Mouse (Mus musculus): ENCODE data around the gene Sulf2. TPM values are rescaled to one million over a fixed set of nuclear protein-coding genes. Genes with fewer than 3 reads are reported as not detected.

Sulf2 gene
- total and polyA plus RNA-seq, 3 experiments = not detected

GRCm38 (mm10) chr2:166071889-166072288, 83.6 kb downstream of the Sulf2 start:
- DNase-seq (ENCODE audit: low read depth, low spot score) = no peak
- no peak overlapping the region for H3K9ac ChIP-seq (ENCODE audit: control insufficient read depth, low read depth, low read length, poor library complexity, severe bottlenecking)
- no peak overlapping the region for H3K27ac ChIP-seq (ENCODE audit: control insufficient read depth, low read depth, low read length)
- H3K4me3 ChIP-seq (ENCODE audit: control insufficient read depth in 1 of 2, insufficient read depth in 1 of 2, low read depth in 2 of 2, low read length in 2 of 2) = no peak overlapping the region
- no peak for TF ChIP-seq E2F4 (IDR thresholded peaks at IDR 0.05; ENCODE audit: borderline replicate concordance, low read depth, low read length)
- TF ChIP-seq MXI1 (IDR thresholded peaks at IDR 0.05; ENCODE audit: low read depth, low read length) = no peak
- TF ChIP-seq ETS1 (IDR thresholded peaks at IDR 0.05; ENCODE audit: low read depth, low read length) = no peak
- TF ChIP-seq JUND (IDR thresholded peaks at IDR 0.05; ENCODE audit: low read depth, low read length) = no peak
- no peak for TF ChIP-seq ZMIZ1 (IDR thresholded peaks at IDR 0.05; ENCODE audit: low read depth, low read length)
- TF ChIP-seq NELFE (IDR thresholded peaks at IDR 0.05; ENCODE audit: low read depth, low read length) = no peak
- no peak for TF ChIP-seq KAT2A (conservative IDR thresholded peaks at IDR 0.05; ENCODE audit: low read depth, low read length)
- TF ChIP-seq MYC (IDR thresholded peaks at IDR 0.05; ENCODE audit: low read depth, low read length) = no peak
- no peak for TF ChIP-seq USF2 (IDR thresholded peaks at IDR 0.05; ENCODE audit: borderline replicate concordance in 1 of 2, insufficient read depth in 1 of 2, low read depth in 1 of 2, low read length in 2 of 2)
- no peak for TF ChIP-seq ZC3H11A (IDR thresholded peaks at IDR 0.05; ENCODE audit: low read depth, low read length)
- TF ChIP-seq NRF1 (IDR thresholded peaks at IDR 0.05; ENCODE audit: insufficient read depth, low read depth, low read length, poor library complexity, severe bottlenecking) = no peak
- TF ChIP-seq MAFK (IDR thresholded peaks at IDR 0.05; ENCODE audit: borderline replicate concordance, low read depth, low read length) = no peak
- no peak for TF ChIP-seq MAZ (IDR thresholded peaks at IDR 0.05; ENCODE audit: low read depth, low read length)
- no peaks in the 10 kb centered on the region; a peak in 1 of 4 replicates for H3K36me3 ChIP-seq (ENCODE audit: control insufficient read depth in 1 of 2, insufficient read depth in 2 of 2, low read length in 2 of 2)
- H3K9me3 ChIP-seq (replicated peaks; ENCODE audit: insufficient read depth, low read length) = no peaks in the 10 kb centered on the region
- H3K27me3 ChIP-seq (ENCODE audit: control insufficient read depth in 1 of 2, insufficient read depth in 2 of 2, low read length in 2 of 2) = no peaks in the 10 kb centered on the region
- H3K79me2 ChIP-seq (ENCODE audit: control insufficient read depth, insufficient read depth, low read length, poor library complexity) = no peaks in the 10 kb centered on the region
- no peaks in the 10 kb centered on the region for H3K4me1 ChIP-seq (ENCODE audit: control insufficient read depth in 1 of 2, insufficient read depth in 2 of 2, low read length in 2 of 2)

DNA sequence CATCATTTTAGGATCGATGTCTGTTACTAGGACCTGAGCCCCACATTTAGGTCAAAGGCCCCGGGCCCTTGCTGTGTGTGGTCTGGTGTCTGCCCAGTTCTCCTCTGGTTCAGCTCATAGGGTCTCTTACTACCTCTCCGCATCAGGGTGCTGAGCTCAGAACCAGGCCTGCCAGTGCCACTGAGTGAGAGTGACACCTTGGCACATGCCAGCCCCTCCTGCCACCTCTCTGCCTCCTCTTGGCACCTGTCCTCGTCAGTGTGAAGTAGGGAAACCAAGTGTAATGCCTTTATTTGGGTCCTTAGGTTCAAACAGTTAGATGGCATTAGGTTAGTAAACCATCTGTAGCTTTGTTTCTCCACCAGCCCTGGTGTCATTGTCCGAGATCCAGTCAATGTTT, 84.0 kb downstream of the Sulf2 start:
- H3K4me1 ChIP-seq (ENCODE audit: control insufficient read depth in 1 of 2, insufficient read depth in 2 of 2, low read length in 2 of 2) = no peaks in the 10 kb centered on the region
- no peak overlapping the region for H3K9ac ChIP-seq (ENCODE audit: control insufficient read depth, low read depth, low read length, poor library complexity, severe bottlenecking)
- H3K79me2 ChIP-seq (ENCODE audit: control insufficient read depth, insufficient read depth, low read length, poor library complexity) = no peaks in the 10 kb centered on the region
- TF ChIP-seq MAX (IDR thresholded peaks at IDR 0.05; ENCODE audit: low read length) = no peak
- no peak overlapping the region for H3K4me3 ChIP-seq (ENCODE audit: control insufficient read depth in 1 of 2, insufficient read depth in 1 of 2, low read depth in 2 of 2, low read length in 2 of 2)
- no peaks in the 10 kb centered on the region for H3K27me3 ChIP-seq (ENCODE audit: control insufficient read depth in 1 of 2, insufficient read depth in 2 of 2, low read length in 2 of 2)
- no peak overlapping the region for H3K27ac ChIP-seq (ENCODE audit: control insufficient read depth, low read depth, low read length)
- H3K9me3 ChIP-seq (replicated peaks; ENCODE audit: insufficient read depth, low read length) = no peaks in the 10 kb centered on the region
- H3K36me3 ChIP-seq (ENCODE audit: control insufficient read depth in 1 of 2, insufficient read depth in 2 of 2, low read length in 2 of 2) = no peaks in the 10 kb centered on the region; a peak in 1 of 4 replicates
- DNase-seq (ENCODE audit: low read depth, low spot score) = no peak

- TF ChIP-seq TCF12 (IDR thresholded peaks at IDR 0.05; ENCODE audit: low read depth, low read length) = no peak
- no peak for TF ChIP-seq USF1 (IDR thresholded peaks at IDR 0.05; ENCODE audit: low read depth, low read length)
- no peak for TF ChIP-seq ETS1 (IDR thresholded peaks at IDR 0.05; ENCODE audit: low read depth, low read length)
- TF ChIP-seq CHD1 (IDR thresholded peaks at IDR 0.05; ENCODE audit: low read depth, low read length) = no peak
- no peak for TF ChIP-seq NELFE (IDR thresholded peaks at IDR 0.05; ENCODE audit: low read depth, low read length)
- TF ChIP-seq E2F4 (IDR thresholded peaks at IDR 0.05; ENCODE audit: borderline replicate concordance, low read depth, low read length) = no peak
- no peak for TF ChIP-seq JUND (IDR thresholded peaks at IDR 0.05; ENCODE audit: low read depth, low read length)
- TF ChIP-seq RCOR1 (IDR thresholded peaks at IDR 0.05; ENCODE audit: low read depth, low read length) = no peak
- TF ChIP-seq SMC3 (IDR thresholded peaks at IDR 0.05; ENCODE audit: low read depth, low read length) = no peak
- no peak for TF ChIP-seq ZMIZ1 (IDR thresholded peaks at IDR 0.05; ENCODE audit: low read depth, low read length)
- no peak for TF ChIP-seq GATA1 (IDR thresholded peaks at IDR 0.05; ENCODE audit: low read depth, low read length)
- TF ChIP-seq KAT2A (conservative IDR thresholded peaks at IDR 0.05; ENCODE audit: low read depth, low read length) = no peak
- TF ChIP-seq MXI1 (IDR thresholded peaks at IDR 0.05; ENCODE audit: low read depth, low read length) = no peak
- TF ChIP-seq GABPA (IDR thresholded peaks at IDR 0.05; ENCODE audit: low read depth, low read length) = no peak
- no peak for TF ChIP-seq MAZ (IDR thresholded peaks at IDR 0.05; ENCODE audit: low read depth, low read length)
- no peak for TF ChIP-seq MAX (IDR thresholded peaks at IDR 0.05; ENCODE audit: low read length)
- no peak for TF ChIP-seq CTCF (IDR thresholded peaks at IDR 0.05 in 2 of 3, conservative IDR thresholded peaks at IDR 0.05 in 1 of 3; ENCODE audit: control insufficient read depth in 1 of 3, insufficient read depth in 1 of 3, low read depth in 2 of 3, low read length in 3 of 3, poor library complexity in 1 of 3, severe bottlenecking in 1 of 3)
- no peak for TF ChIP-seq TBP (IDR thresholded peaks at IDR 0.05; ENCODE audit: low read depth, low read length)
- TF ChIP-seq TAL1 (IDR thresholded peaks at IDR 0.05; ENCODE audit: low read length) = no peak
- TF ChIP-seq POLR2AphosphoS2 (IDR thresholded peaks at IDR 0.05; ENCODE audit: low read length) = no peak
- Histone ChIP-seq H3K27me3 (ENCODE audit: control insufficient read depth in 1 of 2, insufficient read depth in 2 of 2, low read length in 2 of 2) (no peaks in the 10 kb centered on the region), H3K36me3 (ENCODE audit: control insufficient read depth in 1 of 2, insufficient read depth in 2 of 2, low read length in 2 of 2) (no peaks in the 10 kb centered on the region; a peak in 1 of 4 replicates)
Measured at GRCm38 (mm10) chr2:166069738-166070137, 85.7 kb downstream of the Sulf2 start.

More at GRCm38 (mm10) chr2:166069738-166070137, 85.7 kb downstream of the Sulf2 start:
- Histone ChIP-seq H3K9ac (ENCODE audit: control insufficient read depth, low read depth, low read length, poor library complexity, severe bottlenecking) (no peak overlapping the region), H3K4me1 (ENCODE audit: control insufficient read depth in 1 of 2, insufficient read depth in 2 of 2, low read length in 2 of 2) (no peaks in the 10 kb centered on the region), H3K27ac (ENCODE audit: control insufficient read depth, low read depth, low read length) (no peak overlapping the region), H3K4me3 (ENCODE audit: control insufficient read depth in 1 of 2, insufficient read depth in 1 of 2, low read depth in 2 of 2, low read length in 2 of 2) (no peak overlapping the region), H3K79me2 (ENCODE audit: control insufficient read depth, insufficient read depth, low read length, poor library complexity) (no peaks in the 10 kb centered on the region), H3K9me3 (replicated peaks; ENCODE audit: insufficient read depth, low read length) (no peaks in the 10 kb centered on the region)
- DNase-seq (ENCODE audit: low read depth, low spot score) = no peak
